Mouse (Mus musculus) lung, embryonic 15.5 days (tissue): ENCODE measurements around the gene Htr6. TPM values are rescaled to one million over a fixed set of nuclear protein-coding genes. Genes with fewer than 3 reads are reported as not detected.

Source experiments
- ATAC-seq: fragments of 200-750 bp; cut with Nextera tagmentation; 2 replicates; pipeline ENCODE4 v1.8.0; 2017; ENCODE audit warnings: moderate number of reproducible peaks, borderline replicate concordance; ENCODE audit not compliant: low FRiP score, low TSS enrichment; ENCODE audit errors: extremely low read depth
- H3K27ac ChIP-seq: fragments of 300-500 bp; sonication (generic); 2 replicates; pipeline ENCODE4 v1.5.1; 2015; ENCODE audit warnings: moderate library complexity, mild to moderate bottlenecking, inconsistent platforms
- H3K27me3 ChIP-seq: fragments of 300-500 bp; sonication (generic); 2 replicates; pipeline ENCODE4 v1.6.1; 2015; ENCODE audit warnings: inconsistent platforms
- H3K36me3 ChIP-seq: fragments of 300-500 bp; sonication (generic); 2 replicates; pipeline ENCODE4 v1.6.1; 2015; ENCODE audit warnings: inconsistent platforms
- H3K4me1 ChIP-seq: fragments of 300-500 bp; sonication (generic); 2 replicates; pipeline ENCODE4 v1.6.1; 2015; ENCODE audit warnings: inconsistent platforms
- H3K4me2 ChIP-seq: fragments of 300-500 bp; sonication (generic); 2 replicates; pipeline ENCODE4 v1.6.1; 2015; ENCODE audit warnings: inconsistent platforms, mild to moderate bottlenecking, moderate library complexity
- H3K4me3 ChIP-seq: fragments of 300-500 bp; sonication (generic); 2 replicates; pipeline ENCODE4 v1.5.1; 2015; ENCODE audit warnings: mild to moderate bottlenecking, inconsistent platforms
- H3K9ac ChIP-seq: fragments of 300-500 bp; sonication (generic); 2 replicates; pipeline ENCODE4 v1.6.1; 2015; ENCODE audit warnings: inconsistent platforms
- H3K9me3 ChIP-seq: fragments of 300-500 bp; sonication (generic); 2 replicates; pipeline ENCODE4 v1.6.1; 2016; ENCODE audit warnings: inconsistent platforms
- WGBS: fragments of 180-500 bp; shearing (Covaris S2); methylation state at CpG from one replicate; pipeline ENCODE4 v1.1.7; 2015; 5-methylcytosine and 5-hydroxymethylcytosine counted together
- polyA plus RNA-seq: library from polyadenylated mRNA; unstranded; fragments of >200 nt; fragmentation: Nextera tagmentation; extraction: Ambion mirVana; gene quantifications from 2 replicates; pipeline ENCODE4 v1.2.1, GENCODE M21; 2015

The Htr6 gene
- polyA plus RNA-seq, 1 experiment from 2014 or later = not detected

DNA sequence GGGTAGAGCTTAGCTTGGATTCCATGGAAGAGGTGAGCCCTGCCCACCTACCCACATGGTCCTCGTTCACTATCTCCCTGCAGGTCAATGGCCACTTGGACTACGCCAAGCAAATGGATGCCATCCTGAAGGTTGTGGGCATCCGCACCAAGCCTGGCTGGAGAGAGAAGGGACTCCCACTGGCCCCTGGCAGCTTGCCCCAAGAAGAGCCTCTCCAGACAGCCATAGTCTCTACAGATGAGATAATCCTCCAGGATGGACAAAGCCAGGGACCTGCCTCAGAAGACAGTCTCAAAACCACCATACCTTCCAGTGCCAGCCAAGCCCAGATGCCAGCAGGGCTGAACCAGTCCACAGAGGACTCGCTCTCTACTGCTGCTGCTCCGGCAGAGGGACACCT lies 17.3 kb downstream of the Htr6 start:
- 83% methylated on average over 5 of the region's 5 CpGs for WGBS
- H3K27me3 ChIP-seq = no peaks in the 10 kb centered on the region
- H3K4me2 ChIP-seq = no peak overlapping the region
- H3K4me1 ChIP-seq = no peaks in the 10 kb centered on the region
- ATAC-seq = no peak
- no peaks in the 10 kb centered on the region for H3K9me3 ChIP-seq
- H3K9ac ChIP-seq = no peak overlapping the region
- no peaks in the 10 kb centered on the region for H3K36me3 ChIP-seq
- H3K4me3 ChIP-seq = no peak overlapping the region
- H3K27ac ChIP-seq = no peak overlapping the region

- WGBS = 59% methylated on average over 5 of the region's 5 CpGs
- no peak for ATAC-seq
- Histone ChIP-seq H3K4me2 (no peak overlapping the region), H3K9me3 (no peaks in the 10 kb centered on the region), H3K27me3 (no peaks in the 10 kb centered on the region), H3K36me3 (no peaks in the 10 kb centered on the region), H3K4me3 (no peak overlapping the region), H3K9ac (no peak overlapping the region), H3K27ac (no peak overlapping the region), H3K4me1 (no peaks in the 10 kb centered on the region)
Observed at GRCm38 (mm10) chr4:139057291-139057690, 18.1 kb downstream of the Htr6 start.

DNA sequence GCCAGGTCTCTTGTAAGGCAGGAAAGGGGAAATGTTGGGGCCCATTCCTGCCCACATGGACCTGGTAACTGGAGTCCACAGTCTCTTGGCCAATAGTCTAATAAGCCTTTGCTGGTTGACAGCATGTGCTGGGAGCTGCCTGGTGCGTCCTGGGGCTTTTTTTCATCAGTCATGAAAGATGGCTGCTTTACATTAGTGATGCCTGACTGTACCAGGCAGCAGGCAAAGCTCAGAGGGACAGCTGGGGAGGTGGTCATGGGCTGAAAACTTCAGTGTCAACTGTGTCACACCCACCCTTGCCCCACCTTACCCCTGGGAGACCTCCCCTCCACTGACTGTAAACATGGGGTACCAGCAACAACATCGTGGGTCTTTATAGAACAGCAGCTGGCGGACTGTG lies 19.6 kb downstream of the Htr6 start:
- no peak for ATAC-seq
- 66% methylated on average over 3 of the region's 3 CpGs for WGBS
- no peaks in the 10 kb centered on the region for H3K36me3 ChIP-seq

GRCm38 (mm10) chr4:139055336-139055735 lies 20.0 kb downstream of the Htr6 start:
- no peak for ATAC-seq
- Histone ChIP-seq H3K9me3 (no peaks in the 10 kb centered on the region), H3K4me2 (no peak overlapping the region), H3K36me3 (no peaks in the 10 kb centered on the region), H3K4me3 (no peak overlapping the region), H3K4me1 (no peaks in the 10 kb centered on the region), H3K27ac (no peak overlapping the region), H3K27me3 (no peaks in the 10 kb centered on the region), H3K9ac (no peak overlapping the region)
- WGBS = 74% methylated on average over 4 of the region's 4 CpGs

More for the DNA sequence above, 19.6 kb downstream of the Htr6 start:
- no peaks in the 10 kb centered on the region for H3K4me1 ChIP-seq
- H3K9ac ChIP-seq = no peak overlapping the region
- H3K4me2 ChIP-seq = no peak overlapping the region
- no peaks in the 10 kb centered on the region for H3K27me3 ChIP-seq
- no peak overlapping the region for H3K4me3 ChIP-seq
- H3K27ac ChIP-seq = no peak overlapping the region
- H3K9me3 ChIP-seq = no peaks in the 10 kb centered on the region

- no peak overlapping the region for H3K27ac ChIP-seq
- H3K36me3 ChIP-seq = no peaks in the 10 kb centered on the region
- no peak overlapping the region for H3K4me2 ChIP-seq
- no peak for ATAC-seq
- H3K4me3 ChIP-seq = no peak overlapping the region
- H3K27me3 ChIP-seq = no peaks in the 10 kb centered on the region
- WGBS = 49% methylated on average over 9 of the region's 9 CpGs
- H3K4me1 ChIP-seq = no peaks in the 10 kb centered on the region
- no peaks in the 10 kb centered on the region for H3K9me3 ChIP-seq
- H3K9ac ChIP-seq = no peak overlapping the region
Observed at GRCm38 (mm10) chr4:139054300-139054923, 21.0 kb downstream of the Htr6 start.

DNA sequence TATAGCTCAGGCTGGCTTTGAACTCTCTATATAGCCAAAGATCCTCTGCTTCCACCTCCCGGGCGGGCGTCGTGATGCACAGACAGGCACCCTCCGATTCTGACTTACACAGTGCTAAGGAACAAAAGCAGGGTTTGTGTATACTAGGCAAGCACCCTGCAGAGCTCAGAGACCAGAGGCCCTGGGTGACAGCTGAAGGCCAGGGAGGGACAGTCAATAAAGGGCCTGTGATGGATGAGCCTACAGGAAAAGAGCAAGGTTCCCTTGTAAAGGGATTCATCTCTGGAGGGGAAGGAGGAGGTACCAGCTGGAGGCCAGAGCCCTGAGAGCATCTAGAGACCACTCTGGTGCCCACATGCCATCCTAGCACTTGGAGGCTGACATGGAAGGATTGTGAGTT lies 22.0 kb downstream of the Htr6 start:
- Histone ChIP-seq H3K36me3 (no peaks in the 10 kb centered on the region), H3K9me3 (no peaks in the 10 kb centered on the region), H3K27me3 (no peaks in the 10 kb centered on the region), H3K4me3 (no peak overlapping the region), H3K27ac (no peak overlapping the region), H3K4me1 (no peaks in the 10 kb centered on the region), H3K4me2 (no peak overlapping the region), H3K9ac (no peak overlapping the region)
- WGBS = 35% methylated on average over 5 of the region's 5 CpGs
- ATAC-seq = no peak

- Histone ChIP-seq H3K4me2 (no peak overlapping the region), H3K4me1 (no peaks in the 10 kb centered on the region), H3K9ac (no peak overlapping the region), H3K9me3 (no peaks in the 10 kb centered on the region), H3K27me3 (no peaks in the 10 kb centered on the region), H3K36me3 (no peaks in the 10 kb centered on the region), H3K4me3 (no peak overlapping the region), H3K27ac (no peak overlapping the region)
- ATAC-seq = no peak
- WGBS = 79% methylated on average over 7 of the region's 7 CpGs
Observed at GRCm38 (mm10) chr4:139052796-139053195, 22.6 kb downstream of the Htr6 start.

DNA sequence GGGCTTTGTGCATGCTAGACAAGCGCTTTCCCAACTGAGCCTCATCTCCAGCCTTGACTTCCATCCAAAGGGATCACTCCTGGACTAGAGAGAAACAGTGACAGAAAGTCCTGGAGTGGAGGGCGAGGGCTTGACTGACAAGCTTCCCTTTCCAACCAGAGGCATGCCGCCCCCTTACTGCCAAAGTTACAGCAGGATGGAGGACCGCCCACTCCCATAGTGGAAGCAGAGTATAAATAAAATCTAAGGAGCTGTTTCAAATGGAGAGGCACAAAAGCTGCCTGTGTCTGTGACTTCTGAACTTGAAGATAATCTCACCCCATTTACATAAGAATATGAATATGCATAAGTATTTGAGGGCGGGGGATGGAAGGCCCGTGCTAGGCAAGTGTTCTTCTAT lies 26.9 kb downstream of the Htr6 start:
- H3K9ac ChIP-seq = no peak overlapping the region

DNA sequence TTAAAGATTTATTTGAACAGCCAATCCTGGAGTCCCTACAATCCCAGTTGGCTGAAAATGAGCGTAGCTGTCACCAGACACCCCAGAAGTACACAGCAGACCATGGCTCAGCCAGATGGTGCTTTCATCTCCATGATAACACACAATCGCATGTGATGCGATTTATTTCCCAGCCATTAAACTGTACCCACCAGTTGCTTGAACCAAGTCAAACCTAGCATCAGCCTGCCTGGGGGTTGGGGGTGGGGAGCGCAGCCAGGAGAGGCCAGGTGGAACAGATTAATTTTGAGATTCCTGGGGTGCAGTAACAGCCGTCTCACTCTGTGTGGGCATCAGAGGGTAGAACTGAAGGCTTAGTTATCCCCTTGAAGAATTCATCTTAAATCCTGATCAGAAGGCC lies 29.0 kb downstream of the Htr6 start:
- no peaks in the 10 kb centered on the region for H3K4me1 ChIP-seq
- no peak overlapping the region for H3K4me3 ChIP-seq
- H3K27me3 ChIP-seq = no peaks in the 10 kb centered on the region
- no peaks in the 10 kb centered on the region for H3K9me3 ChIP-seq
- no peaks in the 10 kb centered on the region for H3K36me3 ChIP-seq
- H3K4me2 ChIP-seq = no peak overlapping the region
- H3K27ac ChIP-seq = no peak overlapping the region
- H3K9ac ChIP-seq = no peak overlapping the region
- no peak for ATAC-seq
- 62% methylated on average over 5 of the region's 5 CpGs for WGBS

More for the DNA sequence above, 26.9 kb downstream of the Htr6 start:
- H3K27me3 ChIP-seq = no peaks in the 10 kb centered on the region
- H3K36me3 ChIP-seq = no peaks in the 10 kb centered on the region
- H3K4me1 ChIP-seq = no peaks in the 10 kb centered on the region
- WGBS = 67% methylated on average over 6 of the region's 6 CpGs
- ATAC-seq = no peak
- no peak overlapping the region for H3K4me3 ChIP-seq
- no peak overlapping the region for H3K27ac ChIP-seq
- H3K4me2 ChIP-seq = no peak overlapping the region
- no peaks in the 10 kb centered on the region for H3K9me3 ChIP-seq

DNA sequence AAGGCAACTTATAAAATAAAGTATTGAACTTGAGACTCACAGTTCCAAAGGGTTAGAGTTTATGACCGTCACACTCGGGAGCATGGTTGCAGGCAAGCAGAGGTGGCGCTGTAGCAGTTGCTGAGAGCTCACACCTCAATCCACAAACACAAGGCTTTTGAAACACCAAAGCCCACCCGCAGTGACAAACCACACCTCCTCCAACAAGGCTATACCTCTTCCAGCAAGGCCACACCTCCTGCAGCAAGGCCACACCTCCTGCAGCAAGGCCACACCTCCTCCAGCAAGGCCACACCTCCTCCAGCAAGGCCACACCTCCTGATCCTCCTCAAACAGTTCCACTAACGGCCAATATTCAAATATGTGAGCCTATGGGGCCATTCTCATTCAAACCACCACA lies 30.8 kb downstream of the Htr6 start:
- Histone ChIP-seq H3K4me2 (no peak overlapping the region), H3K4me3 (no peak overlapping the region), H3K27me3 (peaks cover 4% of the 10 kb centered on the region; the same call in 1 of the 2 replicates), H3K9ac (no peak overlapping the region), H3K9me3 (no peaks in the 10 kb centered on the region), H3K4me1 (no peaks in the 10 kb centered on the region), H3K36me3 (no peaks in the 10 kb centered on the region), H3K27ac (no peak overlapping the region)
- ATAC-seq = no peak
- 81% methylated on average over 5 of the region's 5 CpGs for WGBS

- ATAC-seq = no peak
- Histone ChIP-seq H3K4me2 (no peak overlapping the region), H3K9me3 (no peaks in the 10 kb centered on the region), H3K4me3 (no peak overlapping the region), H3K4me1 (peaks cover 2% of the 10 kb centered on the region; the same call in 1 of the 2 replicates), H3K27ac (no peak overlapping the region), H3K27me3 (peaks cover 7% of the 10 kb centered on the region; the same call in 1 of the 2 replicates), H3K36me3 (no peaks in the 10 kb centered on the region), H3K9ac (no peak overlapping the region)
- 72% methylated on average over 2 of the region's 2 CpGs for WGBS
Observed at GRCm38 (mm10) chr4:139043600-139043999, 31.8 kb downstream of the Htr6 start.

DNA sequence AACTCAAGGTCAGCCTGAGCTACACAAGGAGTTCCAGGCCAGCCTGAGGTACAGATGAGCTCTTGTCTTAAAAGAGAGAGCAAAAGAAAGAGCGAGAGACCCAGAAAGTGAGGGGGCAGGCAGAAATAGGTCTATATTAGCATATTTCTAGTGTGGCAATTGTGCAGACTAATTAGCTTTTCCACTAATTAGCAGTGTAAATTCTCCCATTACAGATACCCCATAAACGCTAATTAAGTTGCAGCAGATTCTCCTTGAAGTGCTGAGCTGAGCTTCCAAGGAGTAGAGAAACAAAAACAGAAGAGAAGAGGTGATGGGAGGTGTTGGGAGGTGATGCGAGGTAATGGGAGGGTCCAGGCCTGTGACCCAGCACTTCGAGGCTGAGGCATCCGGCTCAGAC lies 32.8 kb downstream of the Htr6 start:
- Histone ChIP-seq H3K4me1 (peaks cover 11% of the 10 kb centered on the region), H3K36me3 (no peaks in the 10 kb centered on the region), H3K4me2 (no peak overlapping the region), H3K27me3 (peaks cover 7% of the 10 kb centered on the region; the same call in 1 of the 2 replicates), H3K4me3 (no peak overlapping the region), H3K9me3 (no peaks in the 10 kb centered on the region), H3K27ac (no peak overlapping the region), H3K9ac (no peak overlapping the region)
- 74% methylated on average over 5 of the region's 5 CpGs for WGBS
- ATAC-seq = no peak
